Mouse (Mus musculus): ENCODE measurements around the gene E4f1. TPM values are rescaled to one million over a fixed set of nuclear protein-coding genes. Genes with fewer than 3 reads are reported as not detected.

The E4f1 gene
- total and polyA plus RNA-seq, 3 experiments, result 17.4 to 37.2 (median 19.7) TPM

GRCm38 (mm10) chr17:24494627-24495335, 24.7 kb upstream of the E4f1 start:
- peaks cover 51% of the 10 kb centered on the region for H3K27me3 ChIP-seq (ENCODE audit: insufficient read depth, low read length)
- H3K4me3 ChIP-seq (ENCODE audit: low read depth, low read length), result no peak overlapping the region
- peak; percentile 45 for DNase-seq (ENCODE audit: low spot score)
- no peaks in the 10 kb centered on the region for H3K9me3 ChIP-seq (replicated peaks)
- ATAC-seq (ENCODE audit: extremely low read depth, insufficient number of reproducible peaks, low FRiP score, poor library complexity, severe bottlenecking), result no peak
- no peaks in the 10 kb centered on the region for H3K4me1 ChIP-seq (ENCODE audit: insufficient read depth, low read depth, low read length)
- no peaks in the 10 kb centered on the region for H3K36me3 ChIP-seq (replicated peaks)
- TF ChIP-seq CTCF (IDR thresholded peaks at IDR 0.05; ENCODE audit: low read depth, low read length), result 0 out of 2 replicates have a peak, but pooled peaks have one; percentile 5
- no peak for TF ChIP-seq GATA1 (IDR thresholded peaks at IDR 0.05; ENCODE audit: borderline replicate concordance, low read length)
- no peak for TF ChIP-seq GATA2 (IDR thresholded peaks at IDR 0.05; ENCODE audit: borderline replicate concordance, low read depth, low read length)
- no peak for TF ChIP-seq POLR2AphosphoS5 (IDR thresholded peaks at IDR 0.05; ENCODE audit: insufficient replicate concordance, low read depth, low read length)

GRCm38 (mm10) chr17:24490399-24490798, 20.3 kb upstream of the E4f1 start:
- Histone ChIP-seq H3K4me3 (ENCODE audit: low read depth, low read length) (no peak overlapping the region), H3K9me3 (replicated peaks) (peaks cover 9% of the 10 kb centered on the region), H3K36me3 (replicated peaks) (no peaks in the 10 kb centered on the region), H3K4me1 (ENCODE audit: insufficient read depth, low read depth, low read length) (peaks cover 10% of the 10 kb centered on the region), H3K27me3 (ENCODE audit: insufficient read depth, low read length) (peaks cover 50% of the 10 kb centered on the region)
- TF ChIP-seq POLR2AphosphoS5 (IDR thresholded peaks at IDR 0.05; ENCODE audit: insufficient replicate concordance, low read depth, low read length) (no peak), TAL1 (conservative IDR thresholded peaks at IDR 0.05; ENCODE audit: low read depth, low read length) (no peak), CTCF (IDR thresholded peaks at IDR 0.05; ENCODE audit: low read depth, low read length) (no peak), GATA1 (IDR thresholded peaks at IDR 0.05; ENCODE audit: borderline replicate concordance, low read length) (no peak)
- ATAC-seq (ENCODE audit: extremely low read depth, insufficient number of reproducible peaks, low FRiP score, poor library complexity, severe bottlenecking) (no peak), DNase-seq (ENCODE audit: low spot score) (no peak)

- DNase-seq (ENCODE audit: low spot score) (no peak), ATAC-seq (ENCODE audit: extremely low read depth, insufficient number of reproducible peaks, low FRiP score, poor library complexity, severe bottlenecking) (no peak)
- peaks cover 9% of the 10 kb centered on the region for H3K9me3 ChIP-seq (replicated peaks)
- TF ChIP-seq TAL1 (conservative IDR thresholded peaks at IDR 0.05; ENCODE audit: low read depth, low read length) (no peak), GATA1 (IDR thresholded peaks at IDR 0.05; ENCODE audit: borderline replicate concordance, low read length) (no peak), POLR2AphosphoS5 (IDR thresholded peaks at IDR 0.05; ENCODE audit: insufficient replicate concordance, low read depth, low read length) (no peak), CTCF (IDR thresholded peaks at IDR 0.05; ENCODE audit: low read depth, low read length) (no peak), GATA2 (IDR thresholded peaks at IDR 0.05; ENCODE audit: borderline replicate concordance, low read depth, low read length) (no peak)
- peaks cover 57% of the 10 kb centered on the region for H3K27me3 ChIP-seq (ENCODE audit: insufficient read depth, low read length)
- H3K4me1 ChIP-seq (ENCODE audit: insufficient read depth, low read depth, low read length), result peaks cover 13% of the 10 kb centered on the region
- peak overlapping the region; percentile 27; the same call in 1 of the 2 replicates for H3K4me3 ChIP-seq (ENCODE audit: low read depth, low read length)
- H3K36me3 ChIP-seq (replicated peaks), result no peaks in the 10 kb centered on the region
These were observed 19.3 kb upstream of the E4f1 start for GRCm38 (mm10) chr17:24489265-24490030.

GRCm38 (mm10) chr17:24488662-24489264, 18.6 kb upstream of the E4f1 start:
- no peak for DNase-seq (ENCODE audit: low spot score)
- no peak for ATAC-seq (ENCODE audit: extremely low read depth, insufficient number of reproducible peaks, low FRiP score, poor library complexity, severe bottlenecking)
- no peak for TF ChIP-seq GATA1 (IDR thresholded peaks at IDR 0.05; ENCODE audit: borderline replicate concordance, low read length)

GRCm38 (mm10) chr17:24488186-24488661, 18.1 kb upstream of the E4f1 start, which contains the start of gene Caskin1:
TSS of gene Caskin1 (plus strand) at chr17:24488601.
- DNase-seq (ENCODE audit: low spot score) (no peak), ATAC-seq (ENCODE audit: extremely low read depth, insufficient number of reproducible peaks, low FRiP score, poor library complexity, severe bottlenecking) (no peak)
- Histone ChIP-seq H3K9me3 (replicated peaks) (peaks cover 9% of the 10 kb centered on the region), H3K4me3 (ENCODE audit: low read depth, low read length) (peak within 1 kb of the TSS; percentile 27; the same call in 1 of the 2 replicates), H3K4me1 (ENCODE audit: insufficient read depth, low read depth, low read length) (peaks cover 13% of the 10 kb centered on the region), H3K36me3 (replicated peaks) (no peaks in the 10 kb centered on the region), H3K27me3 (ENCODE audit: insufficient read depth, low read length) (peaks cover 62% of the 10 kb centered on the region)
- TF ChIP-seq GATA1 (IDR thresholded peaks at IDR 0.05; ENCODE audit: borderline replicate concordance, low read length), result no peak

More at GRCm38 (mm10) chr17:24488662-24489264, 18.6 kb upstream of the E4f1 start:
- Histone ChIP-seq H3K9me3 (replicated peaks) (peaks cover 9% of the 10 kb centered on the region), H3K4me3 (ENCODE audit: low read depth, low read length) (peak overlapping the region; percentile 27; the same call in 1 of the 2 replicates), H3K27me3 (ENCODE audit: insufficient read depth, low read length) (peaks cover 59% of the 10 kb centered on the region), H3K4me1 (ENCODE audit: insufficient read depth, low read depth, low read length) (peaks cover 13% of the 10 kb centered on the region), H3K36me3 (replicated peaks) (no peaks in the 10 kb centered on the region)

GRCm38 (mm10) chr17:24485090-24485860, 15.2 kb upstream of the E4f1 start:
- H3K27me3 ChIP-seq (ENCODE audit: insufficient read depth, low read length), result peaks cover 53% of the 10 kb centered on the region
- peaks cover 9% of the 10 kb centered on the region for H3K9me3 ChIP-seq (replicated peaks)
- no peaks in the 10 kb centered on the region for H3K36me3 ChIP-seq (replicated peaks)
- ATAC-seq (ENCODE audit: extremely low read depth, insufficient number of reproducible peaks, low FRiP score, poor library complexity, severe bottlenecking), result no peak
- TF ChIP-seq TAL1 (conservative IDR thresholded peaks at IDR 0.05; ENCODE audit: low read depth, low read length) (no peak), POLR2AphosphoS5 (IDR thresholded peaks at IDR 0.05; ENCODE audit: insufficient replicate concordance, low read depth, low read length) (no peak), GATA1 (IDR thresholded peaks at IDR 0.05; ENCODE audit: borderline replicate concordance, low read length) (no peak), GATA2 (IDR thresholded peaks at IDR 0.05; ENCODE audit: borderline replicate concordance, low read depth, low read length) (no peak), CTCF (IDR thresholded peaks at IDR 0.05; ENCODE audit: low read depth, low read length) (no peak)
- H3K4me1 ChIP-seq (ENCODE audit: insufficient read depth, low read depth, low read length), result peaks cover 16% of the 10 kb centered on the region
- DNase-seq (ENCODE audit: low spot score), result no peak
- H3K4me3 ChIP-seq (ENCODE audit: low read depth, low read length), result no peak overlapping the region; the same call in 1 of the 2 replicates
